Mouse (Mus musculus) leukemia stem cell, adult 10-12 weeks (primary cell): ENCODE results near the gene Cc2d2a. TPM values are rescaled to one million over a fixed set of nuclear protein-coding genes. Genes with fewer than 3 reads are reported as not detected.

Source experiments
- polyA plus RNA-seq: library from polyadenylated mRNA; stranded (reverse); fragments of >175 nt; gene quantifications from 2 replicates; pipeline ENCODE4 v1.2.3, GENCODE M21; 2012; ENCODE audit warnings: low replicate concordance

Cc2d2a gene
- 0.09 TPM in 1 of 2 replicates, not detected in the other for polyA plus RNA-seq

GRCm38 (mm10) chr5:43661997-43662961 is at the start of gene Cc2d2a:
TSS of gene Cc2d2a (plus strand) at chr5:43662346.

Other genes starting within 250 kb of the Cc2d2a start
- not detected in 2 replicates for gene C1qtnf7, start 146.8 kb upstream of the Cc2d2a start, polyA plus RNA-seq
- gene Bst1, start 156.5 kb downstream of the Cc2d2a start, polyA plus RNA-seq, result 0.44 and 1.0 TPM in 2 replicates
- gene Fbxl5, start 159.3 kb downstream of the Cc2d2a start, polyA plus RNA-seq, result 7.1 and 21.2 TPM in 2 replicates
- 0.39 and 0.85 TPM in 2 replicates for gene Cd38, start 206.2 kb downstream of the Cc2d2a start, polyA plus RNA-seq